Mouse (Mus musculus) embryonic facial prominence, embryonic 14.5 days (tissue): Measurements from ENCODE around the gene Cd34. TPM values are rescaled to one million over a fixed set of nuclear protein-coding genes. Genes with fewer than 3 reads are reported as not detected.

Experiments used
- ATAC-seq: fragments of 200-750 bp; cut with Nextera tagmentation; 2 replicates; pipeline ENCODE4 v1.8.0; 2017; ENCODE audit warnings: low read depth, moderate number of reproducible peaks, moderate TSS enrichment
- DNase-seq: peaks from one replicate; pipeline ENCODE4 v3.0.0-alpha.2; 2015; ENCODE audit warnings: low spot score
- H3K27ac ChIP-seq: fragments of 300-500 bp; sonication (generic); replicated peaks from 2 replicates; pipeline ENCODE4 v1.5.1; 2014; ENCODE audit warnings: low read depth, mild to moderate bottlenecking, low read length, moderate library complexity
- H3K27me3 ChIP-seq: fragments of 300-500 bp; sonication (generic); replicated peaks from 2 replicates; pipeline ENCODE4 v1.6.1; 2014; ENCODE audit warnings: low read length; ENCODE audit not compliant: control insufficient read depth, insufficient read depth
- H3K36me3 ChIP-seq: fragments of 300-500 bp; sonication (generic); 2 replicates; pipeline ENCODE4 v1.6.1; 2014; ENCODE audit warnings: low read length, mixed read lengths; ENCODE audit not compliant: control insufficient read depth, insufficient read depth
- H3K4me1 ChIP-seq: fragments of 300-500 bp; sonication (generic); 2 replicates; pipeline ENCODE4 v1.6.1; 2014; ENCODE audit warnings: antibody characterized with exemption, low read length; ENCODE audit not compliant: control insufficient read depth, insufficient read depth
- H3K4me2 ChIP-seq: fragments of 300-500 bp; sonication (generic); 2 replicates; pipeline ENCODE4 v1.6.1; 2014; ENCODE audit warnings: low read depth, mild to moderate bottlenecking, low read length, moderate library complexity, mixed read lengths
- H3K4me3 ChIP-seq: fragments of 300-500 bp; sonication (generic); 2 replicates; pipeline ENCODE4 v1.5.1; 2014; ENCODE audit warnings: low read depth, mild to moderate bottlenecking, low read length
- H3K9ac ChIP-seq: fragments of 300-500 bp; sonication (generic); 2 replicates; pipeline ENCODE4 v1.6.1; 2014; ENCODE audit warnings: low read depth, mild to moderate bottlenecking, low read length, moderate library complexity, mixed read lengths
- H3K9me3 ChIP-seq: fragments of 300-500 bp; sonication (generic); 2 replicates; pipeline ENCODE4 v1.6.1; 2016; ENCODE audit warnings: low read length; ENCODE audit not compliant: control insufficient read depth
- WGBS: fragments of 180-500 bp; shearing (Covaris S2); extraction: QIAGEN DNeasy Blood & Tissue Kit; methylation state at CpG from one replicate; pipeline ENCODE4 v1.1.7; 2014; 5-methylcytosine and 5-hydroxymethylcytosine counted together
- polyA plus RNA-seq: library from polyadenylated mRNA; unstranded; fragments of >200 nt; fragmentation: Nextera tagmentation; extraction: Ambion mirVana; gene quantifications from 2 replicates; pipeline ENCODE4 v1.2.1, GENCODE M21; 2014

The Cd34 gene
- polyA plus RNA-seq, 1 experiment from 2014 or later = 137 TPM

- Histone ChIP-seq H3K36me3 (no peaks in the 10 kb centered on the region), H3K27me3 (no peaks in the 10 kb centered on the region), H3K9me3 (no peaks in the 10 kb centered on the region), H3K4me3 (no peak overlapping the region), H3K4me1 (no peaks in the 10 kb centered on the region), H3K4me2 (no peak overlapping the region), H3K9ac (no peak overlapping the region), H3K27ac (no peak overlapping the region)
- 89% methylated on average over 1 of the region's 1 CpGs for WGBS
- ATAC-seq = no peak
- DNase-seq = no peak
Observed at GRCm38 (mm10) chr1:194989024-194989423, 50.4 kb downstream of the Cd34 start.

GRCm38 (mm10) chr1:194990976-194991375, 52.4 kb downstream of the Cd34 start:
- WGBS = 90% methylated on average over 2 of the region's 2 CpGs
- H3K27ac ChIP-seq = no peak overlapping the region
- H3K4me3 ChIP-seq = no peak overlapping the region
- ATAC-seq (no peak), DNase-seq (no peak)
- H3K9ac ChIP-seq = no peak overlapping the region
- no peaks in the 10 kb centered on the region for H3K9me3 ChIP-seq
- no peak overlapping the region for H3K4me2 ChIP-seq
- no peaks in the 10 kb centered on the region for H3K4me1 ChIP-seq
- no peaks in the 10 kb centered on the region for H3K36me3 ChIP-seq
- no peaks in the 10 kb centered on the region for H3K27me3 ChIP-seq

DNA sequence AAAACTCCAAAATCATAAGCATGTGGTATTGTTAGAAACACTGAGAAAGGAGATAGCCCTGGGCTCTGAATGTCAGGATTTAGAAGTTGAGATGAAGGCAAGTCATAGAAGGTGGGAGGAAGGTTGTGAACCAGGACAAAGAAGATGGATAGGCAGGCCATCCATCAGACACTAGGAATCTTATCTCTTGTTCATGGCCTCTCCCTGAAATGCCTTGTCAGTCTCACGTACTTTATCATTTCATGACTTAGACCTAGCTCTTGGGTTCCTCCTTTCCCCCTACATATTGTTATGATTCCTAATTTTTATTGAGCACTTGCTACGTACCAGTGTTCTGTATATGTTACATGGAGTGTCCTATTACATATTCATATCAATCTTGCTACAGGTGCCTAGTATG, 53.0 kb downstream of the Cd34 start:
- WGBS = 85% methylated on average over 2 of the region's 2 CpGs
- Histone ChIP-seq H3K27ac (no peak overlapping the region), H3K36me3 (no peaks in the 10 kb centered on the region), H3K9me3 (no peaks in the 10 kb centered on the region), H3K9ac (no peak overlapping the region), H3K4me1 (no peaks in the 10 kb centered on the region), H3K27me3 (no peaks in the 10 kb centered on the region), H3K4me3 (no peak overlapping the region), H3K4me2 (no peak overlapping the region)
- no peak for DNase-seq
- no peak for ATAC-seq

DNA sequence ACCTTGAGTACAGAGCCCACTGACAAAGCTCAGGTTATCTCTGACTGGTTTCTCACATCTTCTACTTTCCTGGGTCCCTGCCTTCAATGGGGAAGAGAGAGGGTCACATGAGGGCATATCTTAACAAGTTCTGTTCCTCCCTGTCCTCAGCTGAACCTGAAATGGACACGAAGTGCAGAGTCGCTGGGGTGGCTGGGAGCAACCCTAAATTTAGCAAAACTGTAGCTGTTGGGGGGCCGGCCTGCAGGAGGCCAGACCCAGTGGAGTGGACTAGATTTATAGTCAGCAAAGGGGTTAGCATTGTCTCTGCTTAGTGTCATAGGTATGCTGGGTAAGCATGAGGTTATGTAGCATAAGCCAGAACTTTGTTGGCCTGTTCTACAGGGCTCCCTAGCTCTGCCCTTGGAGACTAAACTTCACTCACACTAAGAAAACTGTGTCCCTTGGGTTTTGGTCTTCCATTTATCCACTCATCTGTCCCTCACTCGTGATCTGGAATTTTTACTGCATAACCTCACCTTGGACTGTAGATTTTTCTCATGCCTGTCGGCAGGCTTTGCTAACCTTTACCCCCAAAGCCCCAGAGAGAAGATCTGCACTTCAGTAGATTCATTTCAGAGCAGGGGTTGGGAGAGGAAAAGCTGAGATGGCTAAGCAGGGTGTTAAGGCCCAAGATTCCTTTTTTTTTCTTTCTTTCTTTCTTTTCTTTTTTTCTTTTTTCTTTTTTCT, 54.1 kb downstream of the Cd34 start:
- Histone ChIP-seq H3K9me3 (no peaks in the 10 kb centered on the region), H3K27me3 (no peaks in the 10 kb centered on the region), H3K27ac (no peak overlapping the region), H3K4me1 (no peaks in the 10 kb centered on the region), H3K4me2 (no peak overlapping the region), H3K36me3 (no peaks in the 10 kb centered on the region), H3K9ac (no peak overlapping the region), H3K4me3 (no peak overlapping the region)
- WGBS = 67% methylated on average over 5 of the region's 5 CpGs
- DNase-seq = no peak
- ATAC-seq = no peak

- Histone ChIP-seq H3K4me2 (no peak overlapping the region), H3K4me3 (no peak overlapping the region), H3K27me3 (no peaks in the 10 kb centered on the region), H3K9ac (no peak overlapping the region), H3K36me3 (no peaks in the 10 kb centered on the region), H3K9me3 (no peaks in the 10 kb centered on the region), H3K4me1 (no peaks in the 10 kb centered on the region), H3K27ac (no peak overlapping the region)
- WGBS = 71% methylated on average over 1 of the region's 1 CpGs
- no peak for DNase-seq
- no peak for ATAC-seq
Observed at GRCm38 (mm10) chr1:194993409-194993988, 54.9 kb downstream of the Cd34 start.

- 61% methylated on average over 5 of the region's 5 CpGs for WGBS
- Histone ChIP-seq H3K4me3 (no peak overlapping the region), H3K36me3 (no peaks in the 10 kb centered on the region), H3K27me3 (no peaks in the 10 kb centered on the region), H3K4me2 (no peak overlapping the region), H3K9me3 (no peaks in the 10 kb centered on the region), H3K27ac (no peak overlapping the region), H3K9ac (no peak overlapping the region), H3K4me1 (no peaks in the 10 kb centered on the region)
- DNase-seq = no peak
- no peak for ATAC-seq
Observed at GRCm38 (mm10) chr1:194994262-194994661, 55.6 kb downstream of the Cd34 start.

DNA sequence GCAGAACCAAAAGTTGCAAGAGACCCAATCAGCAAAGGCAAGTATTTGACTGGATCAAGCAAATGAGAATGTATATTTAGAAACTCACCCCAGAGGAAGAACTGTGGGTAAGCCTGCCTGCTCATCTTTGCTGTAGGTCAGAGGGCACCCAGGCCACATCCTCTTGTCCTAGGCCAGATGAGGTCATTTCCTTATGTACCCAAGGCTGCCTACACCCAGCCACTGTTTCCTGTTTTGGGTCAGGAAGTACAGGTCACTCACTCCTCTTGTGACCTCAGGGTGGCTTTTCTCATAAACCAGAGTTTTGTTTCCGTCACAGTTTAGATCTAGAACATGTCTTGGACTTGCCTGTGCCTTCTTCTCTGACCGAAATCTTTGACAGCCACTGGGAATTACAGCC, 56.6 kb downstream of the Cd34 start:
- Histone ChIP-seq H3K4me1 (no peaks in the 10 kb centered on the region), H3K27me3 (no peaks in the 10 kb centered on the region), H3K9me3 (no peaks in the 10 kb centered on the region), H3K27ac (no peak overlapping the region), H3K4me2 (no peak overlapping the region), H3K36me3 (no peaks in the 10 kb centered on the region), H3K4me3 (no peak overlapping the region), H3K9ac (no peak overlapping the region)
- no peak for DNase-seq
- ATAC-seq = no peak
- 61% methylated on average over 2 of the region's 2 CpGs for WGBS

DNA sequence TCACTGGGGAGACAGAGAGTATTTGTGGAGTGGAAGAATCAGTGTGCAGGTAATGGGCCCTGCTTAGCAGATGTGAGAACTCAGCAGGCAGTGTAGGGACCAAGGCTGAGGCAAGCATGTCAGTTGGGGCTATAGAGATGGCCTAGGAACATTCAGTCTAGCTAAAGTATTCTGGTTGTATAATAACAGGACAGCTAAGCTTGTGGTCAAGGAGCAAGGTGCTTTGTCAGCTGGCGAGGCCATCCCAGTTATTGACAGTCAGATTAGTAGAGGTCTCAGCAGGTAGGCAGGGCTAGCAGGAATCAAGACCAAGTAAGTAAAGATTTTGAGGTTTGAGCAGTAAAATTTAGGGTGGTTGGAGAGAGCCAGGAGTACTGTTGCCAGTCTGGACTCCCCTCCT, 59.8 kb downstream of the Cd34 start:
- no peak overlapping the region for H3K4me2 ChIP-seq
- no peak overlapping the region for H3K4me3 ChIP-seq
- H3K9me3 ChIP-seq = no peaks in the 10 kb centered on the region
- H3K27me3 ChIP-seq = no peaks in the 10 kb centered on the region
- WGBS = 83% methylated on average over 1 of the region's 1 CpGs
- H3K9ac ChIP-seq = no peak overlapping the region
- DNase-seq = no peak
- ATAC-seq = no peak
- H3K4me1 ChIP-seq = no peaks in the 10 kb centered on the region
- H3K36me3 ChIP-seq = no peaks in the 10 kb centered on the region
- no peak overlapping the region for H3K27ac ChIP-seq

DNA sequence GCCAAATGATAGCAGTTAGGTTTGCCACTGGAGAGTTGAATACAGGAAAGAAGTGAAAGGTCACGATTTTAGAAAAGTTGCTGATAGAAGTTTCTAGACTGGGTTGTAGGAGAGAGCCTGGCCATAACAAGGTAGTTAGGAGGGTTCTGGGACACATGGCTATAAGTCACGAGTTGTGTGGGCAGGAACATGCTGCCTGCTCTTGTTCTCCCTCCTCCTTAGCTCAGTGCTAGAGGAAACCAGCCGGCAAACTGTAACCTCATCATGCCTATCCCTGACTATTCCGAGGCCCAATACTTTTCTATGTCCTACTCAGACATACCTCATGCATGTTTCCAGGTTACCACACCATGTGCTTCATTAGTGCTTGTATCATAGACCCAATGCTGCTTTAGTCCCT, 64.7 kb downstream of the Cd34 start:
- 76% methylated on average over 4 of the region's 4 CpGs for WGBS
- DNase-seq (no peak), ATAC-seq (no peak)
- Histone ChIP-seq H3K4me3 (no peak overlapping the region), H3K4me2 (no peak overlapping the region), H3K36me3 (no peaks in the 10 kb centered on the region), H3K9me3 (no peaks in the 10 kb centered on the region), H3K4me1 (no peaks in the 10 kb centered on the region), H3K9ac (no peak overlapping the region), H3K27ac (no peak overlapping the region), H3K27me3 (no peaks in the 10 kb centered on the region)
